Comparison of ENCODE assay signal across 8 mouse cellular contexts in genomic region chr8:83997511-83998141, GRCm38 (mm10). TPM values are rescaled to one million over a fixed set of nuclear protein-coding genes. Genes with fewer than 3 reads are reported as not detected.
A peak's percentile ranks its signal among the peaks of the same experiment; 100 is the strongest.
DNase-seq lines count a peak whose midpoint lies in the region; ATAC-seq lines count a peak whose summit lies in the region.

Samd1 (plus strand) TSS chr8:83997672.

- peak within 1 kb of the TSS; percentile 84 for H3K4me2 ChIP-seq in forebrain, embryonic 13.5 days

- peak within 1 kb of the TSS; percentile 87 for H3K9ac ChIP-seq in forebrain, embryonic 13.5 days

- H3K9me3 ChIP-seq in forebrain, embryonic 13.5 days (replicated peaks): no peaks in the 10 kb centered on the region
- no peaks in the 10 kb centered on the region for H3K9me3 ChIP-seq in megakaryocyte, embryonic 14.5 days

- peaks cover 28% of the 10 kb centered on the region for H3K27me3 ChIP-seq in forebrain, embryonic 13.5 days
- no peaks in the 10 kb centered on the region for H3K27me3 ChIP-seq in megakaryocyte, embryonic 14.5 days (replicated peaks)

- H3K4me1 ChIP-seq in forebrain, embryonic 13.5 days: peaks cover 31% of the 10 kb centered on the region
- peaks cover 43% of the 10 kb centered on the region for H3K4me1 ChIP-seq in megakaryocyte, embryonic 14.5 days

- H3K27ac ChIP-seq in forebrain, embryonic 13.5 days: peak within 1 kb of the TSS; percentile 95

- no peak for ATAC-seq in cerebellum, adult (ENCODE audit: insufficient number of reproducible peaks, low FRiP score, low TSS enrichment)
- peak; percentile 26; the same call in 1 of the 2 replicates for ATAC-seq in forebrain, embryonic 13.5 days
- no peak for ATAC-seq in hematopoietic stem cell, adult 5-6 weeks (replicated peaks in 1 of 2; ENCODE audit: insufficient read depth in 1 of 2, low FRiP score in 2 of 2, low TSS enrichment in 1 of 2, low read depth in 1 of 2, poor library complexity in 2 of 2, severe bottlenecking in 2 of 2)

- peaks cover 47% of the 10 kb centered on the region for H3K36me3 ChIP-seq in forebrain, embryonic 13.5 days (ENCODE audit: poor library complexity, severe bottlenecking)
- peaks cover 62% of the 10 kb centered on the region for H3K36me3 ChIP-seq in megakaryocyte, embryonic 14.5 days (replicated peaks; ENCODE audit: low read length)

- DNase-seq in cerebellum, adult 11 months: peak; percentile 57
- peak; percentile 73 for DNase-seq in brain, adult 2 months (ENCODE audit: low read depth, low spot score)
- peak in 1 of 2 experiments; percentile 57 for DNase-seq in left cerebral cortex, adult 8-10 months (ENCODE audit: low spot score in 2 of 2)
- DNase-seq in spleen, postnatal 10 days (ENCODE audit: low spot score in 2 of 2): peak; percentile 65 to 74

- peak within 1 kb of the TSS; percentile 76 for H3K4me3 ChIP-seq in forebrain, embryonic 13.5 days
- peak within 1 kb of the TSS; percentile 91 for H3K4me3 ChIP-seq in megakaryocyte, embryonic 14.5 days (replicated peaks)

- WGBS in forebrain, embryonic 13.5 days: 0% methylated on average over 47 of the region's 112 CpGs

RNA-seq across cellular contexts. Expression of gene Samd1, which starts in this region (rescaled TPM):
- polyA plus RNA-seq in forebrain, embryonic 13.5 days (2015; fragmentation: Nextera tagmentation; extraction: Ambion mirVana): 9.5 and 10.2 TPM in 2 replicates
- 52.8 and 53.4 TPM in 2 replicates for total RNA-seq in hematopoietic stem cell, adult 5-6 weeks (2017)
- total RNA-seq in left cerebral cortex, adult 8-10 months (2022): 10 to 100 TPM; 43.5 to 53.7 (median 46.3) TPM
- polyA plus RNA-seq in megakaryocyte, embryonic 14.5 days (2012; ENCODE audit: insufficient read depth, low replicate concordance): 72.0 and 104 TPM in 2 replicates
